Mouse (Mus musculus) liver, postnatal 0 days (tissue): ENCODE results near the gene Tcn2. TPM values are rescaled to one million over a fixed set of nuclear protein-coding genes. Genes with fewer than 3 reads are reported as not detected.
A peak's percentile ranks its signal among the peaks of the same experiment; 100 is the strongest.

ENCODE experiments used
- ATAC-seq: fragments of 200-750 bp; cut with Nextera tagmentation; 2 replicates; pipeline ENCODE4 v1.8.0; 2017; ENCODE audit warnings: mild to moderate bottlenecking, moderate library complexity
- DNase-seq: peaks from one replicate; pipeline ENCODE4 v3.0.0-alpha.2; 2016
- H3K27ac ChIP-seq: fragments of 300-500 bp; sonication (generic); 2 replicates; pipeline ENCODE4 v1.5.1; 2014; ENCODE audit warnings: antibody characterized with exemption, moderate library complexity, mild to moderate bottlenecking, low read depth
- H3K27me3 ChIP-seq: fragments of 300-500 bp; sonication (generic); 2 replicates; pipeline ENCODE4 v1.6.1; 2014; ENCODE audit warnings: low read length, control low read depth, mixed read lengths; ENCODE audit not compliant: insufficient read depth
- H3K36me3 ChIP-seq: fragments of 300-500 bp; sonication (generic); replicated peaks from 2 replicates; pipeline ENCODE4 v1.6.1; 2014; ENCODE audit warnings: mild to moderate bottlenecking, control low read depth, low read length, moderate library complexity, mixed read lengths; ENCODE audit not compliant: insufficient read depth
- H3K4me1 ChIP-seq: fragments of 300-500 bp; sonication (generic); 2 replicates; pipeline ENCODE4 v1.6.1; 2014; ENCODE audit warnings: antibody characterized with exemption, mild to moderate bottlenecking, control low read depth; ENCODE audit not compliant: insufficient read depth
- H3K4me2 ChIP-seq: fragments of 300-500 bp; sonication (generic); 2 replicates; pipeline ENCODE4 v1.6.1; 2014; ENCODE audit warnings: low read depth, mild to moderate bottlenecking, low read length, moderate library complexity, mixed read lengths
- H3K4me3 ChIP-seq: fragments of 300-500 bp; sonication (generic); 2 replicates; pipeline ENCODE4 v1.5.1; 2014; ENCODE audit warnings: low read depth, low read length
- H3K9ac ChIP-seq: fragments of 300-500 bp; sonication (generic); replicated peaks from 2 replicates; pipeline ENCODE4 v1.6.1; 2014; ENCODE audit warnings: mild to moderate bottlenecking, moderate library complexity
- H3K9me3 ChIP-seq: fragments of 300-500 bp; sonication (generic); 2 replicates; pipeline ENCODE4 v1.6.1; 2016; ENCODE audit warnings: mild to moderate bottlenecking, control low read depth, low read length, mixed read lengths
- CTCF ChIP-seq: sonication (generic); IDR thresholded peaks from 2 replicates; pipeline ENCODE4 v1.5.1; 2016; ENCODE audit warnings: antibody characterized with exemption, low read depth
- EP300 ChIP-seq: IDR thresholded peaks from 2 replicates; pipeline ENCODE4 v1.6.1; 2016; ENCODE audit warnings: antibody characterized with exemption, low read depth, mild to moderate bottlenecking
- WGBS: fragments of 180-500 bp; shearing (Covaris S2); extraction: QIAGEN DNeasy Blood & Tissue Kit; methylation state at CpG from one replicate; pipeline ENCODE4 v1.1.7; 2014; ENCODE audit not compliant: insufficient replicate concordance; 5-methylcytosine and 5-hydroxymethylcytosine counted together
- polyA plus RNA-seq: library from polyadenylated mRNA; unstranded; fragments of >200 nt; fragmentation: Nextera tagmentation; extraction: Ambion mirVana; gene quantifications from 2 replicates; pipeline ENCODE4 v1.2.1, GENCODE M21; 2015

The Tcn2 gene
- polyA plus RNA-seq, 1 experiment from 2014 or later: 61.3 TPM

- ATAC-seq: no peak
- no peaks in the 10 kb centered on the region for H3K9me3 ChIP-seq
- no peak overlapping the region for H3K4me3 ChIP-seq
- no peaks in the 10 kb centered on the region for H3K27me3 ChIP-seq
- no peak for DNase-seq
- TF ChIP-seq CTCF (no peak), EP300 (no peak)
- no peaks in the 10 kb centered on the region for H3K36me3 ChIP-seq
- 62% methylated on average over 5 of the region's 5 CpGs for WGBS
- H3K27ac ChIP-seq: no peak overlapping the region
- H3K4me1 ChIP-seq: no peaks in the 10 kb centered on the region
- H3K9ac ChIP-seq: no peak overlapping the region
- no peak overlapping the region for H3K4me2 ChIP-seq
These were observed 28.9 kb downstream of the Tcn2 start for GRCm38 (mm10) chr11:3903046-3903445.

GRCm38 (mm10) chr11:3902516-3902915, 29.4 kb downstream of the Tcn2 start:
- Histone ChIP-seq H3K4me1 (no peaks in the 10 kb centered on the region), H3K36me3 (no peaks in the 10 kb centered on the region), H3K4me3 (no peak overlapping the region), H3K27me3 (no peaks in the 10 kb centered on the region), H3K9ac (no peak overlapping the region), H3K9me3 (no peaks in the 10 kb centered on the region), H3K27ac (no peak overlapping the region), H3K4me2 (no peak overlapping the region)
- DNase-seq: no peak
- no peak for TF ChIP-seq EP300
- no peak for TF ChIP-seq CTCF
- ATAC-seq: no peak
- WGBS: 76% methylated on average over 3 of the region's 3 CpGs

DNA sequence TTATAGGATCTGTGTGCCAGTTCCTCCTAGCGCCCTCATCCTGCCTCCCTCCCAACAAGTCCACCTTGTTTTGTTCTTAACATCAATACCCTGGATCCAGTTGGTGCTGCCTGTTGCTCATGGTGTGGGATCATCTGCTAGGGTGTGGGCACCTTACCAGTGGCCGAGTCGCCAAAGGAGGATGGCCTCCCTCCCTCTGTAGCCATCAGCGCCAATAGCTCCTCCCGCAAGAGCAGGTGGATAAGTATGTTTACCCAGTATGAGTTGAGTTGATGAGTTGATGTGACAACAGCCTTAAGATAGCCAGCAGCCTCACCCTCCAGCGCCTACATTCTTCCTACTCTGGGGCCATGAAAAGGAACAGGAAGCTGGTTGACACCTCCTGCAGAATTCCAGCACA, 31.7 kb downstream of the Tcn2 start:
- TF ChIP-seq CTCF (no peak), EP300 (no peak)
- H3K27me3 ChIP-seq: no peaks in the 10 kb centered on the region
- H3K9me3 ChIP-seq: no peaks in the 10 kb centered on the region
- DNase-seq (no peak), ATAC-seq (no peak)
- H3K36me3 ChIP-seq: no peaks in the 10 kb centered on the region
- no peak overlapping the region for H3K9ac ChIP-seq
- H3K27ac ChIP-seq: no peak overlapping the region
- WGBS: 73% methylated on average over 6 of the region's 6 CpGs
- H3K4me1 ChIP-seq: peaks cover 2% of the 10 kb centered on the region; the same call in 1 of the 2 replicates
- H3K4me3 ChIP-seq: no peak overlapping the region
- no peak overlapping the region for H3K4me2 ChIP-seq

GRCm38 (mm10) chr11:3895933-3896332, 36.0 kb downstream of the Tcn2 start:
- WGBS: 78% methylated on average over 1 of the region's 1 CpGs
- H3K36me3 ChIP-seq: no peaks in the 10 kb centered on the region
- no peak for DNase-seq
- H3K4me2 ChIP-seq: no peak overlapping the region
- ATAC-seq: no peak
- peaks cover 11% of the 10 kb centered on the region for H3K4me1 ChIP-seq
- H3K4me3 ChIP-seq: no peak overlapping the region
- no peaks in the 10 kb centered on the region for H3K27me3 ChIP-seq
- no peak overlapping the region for H3K27ac ChIP-seq
- no peak for TF ChIP-seq EP300
- TF ChIP-seq CTCF: no peak
- no peaks in the 10 kb centered on the region for H3K9me3 ChIP-seq
- no peak overlapping the region for H3K9ac ChIP-seq

DNA sequence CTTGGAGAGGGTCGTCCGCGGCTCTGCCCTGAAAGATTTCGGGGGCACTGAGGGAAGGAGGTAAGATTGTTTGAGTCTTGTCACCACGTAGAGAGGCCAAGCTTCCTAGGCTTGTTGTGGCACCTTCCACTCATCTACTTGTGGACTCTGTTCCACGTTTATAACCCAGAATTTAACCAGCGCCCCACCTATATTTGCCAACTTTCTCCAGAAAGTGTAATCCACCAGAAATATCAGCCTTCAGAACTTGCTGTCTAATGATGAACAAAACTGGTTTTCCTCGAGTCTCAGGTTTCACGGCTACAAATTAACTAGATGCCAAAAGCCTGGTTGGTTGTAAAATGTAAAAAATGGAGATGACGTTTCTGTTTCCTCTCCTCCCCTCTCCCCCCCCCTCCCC, 36.5 kb downstream of the Tcn2 start:
- Histone ChIP-seq H3K27ac (no peak overlapping the region), H3K4me3 (peak overlapping the region; percentile 45), H3K27me3 (no peaks in the 10 kb centered on the region), H3K36me3 (no peaks in the 10 kb centered on the region), H3K9ac (no peak overlapping the region), H3K4me2 (peak overlapping the region; percentile 78), H3K4me1 (peaks cover 11% of the 10 kb centered on the region), H3K9me3 (no peaks in the 10 kb centered on the region)
- DNase-seq (no peak), ATAC-seq (no peak)
- WGBS: 3% methylated on average over 10 of the region's 10 CpGs
- TF ChIP-seq CTCF: no peak
- no peak for TF ChIP-seq EP300

- H3K9ac ChIP-seq: no peak within 1 kb of the TSS
- DNase-seq (peak; percentile 87), ATAC-seq (peak; percentile 91)
- peak within 1 kb of the TSS; percentile 78 for H3K4me2 ChIP-seq
- H3K36me3 ChIP-seq: no peaks in the 10 kb centered on the region
- no peaks in the 10 kb centered on the region for H3K27me3 ChIP-seq
- H3K27ac ChIP-seq: no peak within 1 kb of the TSS
- WGBS: 6% methylated on average over 46 of the region's 46 CpGs
- H3K4me1 ChIP-seq: peaks cover 11% of the 10 kb centered on the region
- TF ChIP-seq EP300 (no peak), CTCF (no peak)
- no peaks in the 10 kb centered on the region for H3K9me3 ChIP-seq
- peak within 1 kb of the TSS; percentile 45 for H3K4me3 ChIP-seq
These were observed 37.3 kb downstream of the Tcn2 start, which contains the start of the genes 4921536K21Rik and Dusp18 for GRCm38 (mm10) chr11:3894406-3895281. TSS of gene 4921536K21Rik (minus strand) at chr11:3895098. TSS of gene Dusp18 (plus strand) at chr11:3895240.
